Mouse (Mus musculus) spleen, adult 2 months (tissue): Measurements from ENCODE around the gene Herc6.

Experiments used
- CTCF ChIP-seq: fragments of 200-500 bp; IDR thresholded peaks from 2 replicates; pipeline ENCODE4 v1.5.1; 2011; ENCODE audit warnings: mild to moderate bottlenecking, inconsistent platforms; ENCODE audit not compliant: insufficient read depth, insufficient read length, insufficient replicate concordance; ENCODE audit errors: extremely low read depth
- POLR2A ChIP-seq: fragments of 200-500 bp; IDR thresholded peaks from 2 replicates; pipeline ENCODE4 v1.6.1; 2011; ENCODE audit warnings: low read depth, low read length, inconsistent platforms

DNA sequence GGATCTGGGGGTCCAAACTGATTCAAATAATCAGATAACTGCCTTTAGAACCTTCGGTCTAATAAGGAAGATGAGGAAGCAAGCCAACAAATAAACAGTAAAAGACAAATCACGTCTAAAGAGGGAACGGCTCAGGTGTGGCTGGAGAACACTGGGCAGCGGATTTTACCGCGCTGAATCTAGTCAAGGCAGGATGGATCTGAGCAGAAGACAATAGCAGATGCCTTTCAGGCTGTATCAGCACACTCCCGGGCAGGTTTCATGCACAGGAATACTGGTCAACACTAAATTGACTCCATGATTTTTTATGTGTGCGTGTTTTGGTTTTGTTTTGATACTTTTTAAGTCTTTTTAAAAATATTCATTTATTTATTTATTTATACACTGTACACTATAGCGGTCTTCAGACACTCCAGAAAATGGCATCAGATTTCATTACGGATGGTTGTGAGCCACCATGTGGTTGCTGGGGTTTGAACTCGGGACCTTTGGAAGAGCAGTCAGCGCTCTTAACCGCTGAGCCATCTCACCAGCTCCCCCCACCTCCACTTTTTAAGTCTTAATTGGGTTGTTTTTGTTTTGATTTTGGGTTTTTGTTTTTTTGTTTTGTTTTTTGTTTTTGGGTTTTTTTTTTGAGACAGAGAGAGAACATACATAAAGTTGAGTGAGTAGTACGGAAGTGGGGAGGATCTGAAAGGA, 44.7 kb upstream of the Herc6 start:
- TF ChIP-seq POLR2A (no peak), CTCF (no peak)
